Mouse (Mus musculus): ENCODE results near the gene Tnnc1.

- TF ChIP-seq GATA1 (IDR thresholded peaks at IDR 0.05; ENCODE audit: borderline replicate concordance, low read length) (no peak), FLI1 (IDR thresholded peaks at IDR 0.05; ENCODE audit: low read length) (no peak)
Measured at GRCm38 (mm10) chr14:31217666-31218065, 9.6 kb downstream of the Tnnc1 start, which contains the start of gene Sema3g.
